Mouse (Mus musculus) intestine, embryonic 16.5 days (tissue): ENCODE data around the gene Pde10a. TPM values are rescaled to one million over a fixed set of nuclear protein-coding genes. Genes with fewer than 3 reads are reported as not detected.

Source experiments
- ATAC-seq: fragments of 200-750 bp; cut with Nextera tagmentation; 2 replicates; pipeline ENCODE4 v1.8.0; 2017; ENCODE audit warnings: moderate TSS enrichment, moderate library complexity
- H3K27ac ChIP-seq: fragments of 300-500 bp; sonication (generic); 2 replicates; pipeline ENCODE4 v1.5.1; 2014; ENCODE audit warnings: mild to moderate bottlenecking, low read length
- H3K27me3 ChIP-seq: fragments of 300-500 bp; sonication (generic); replicated peaks from 2 replicates; pipeline ENCODE4 v1.6.1; 2014; ENCODE audit warnings: low read length, control low read depth, mixed read lengths; ENCODE audit not compliant: control insufficient read depth, insufficient read depth
- H3K36me3 ChIP-seq: fragments of 300-500 bp; sonication (generic); 2 replicates; pipeline ENCODE4 v1.6.1; 2014; ENCODE audit warnings: low read length, control low read depth; ENCODE audit not compliant: control insufficient read depth, insufficient read depth
- H3K4me1 ChIP-seq: fragments of 300-500 bp; sonication (generic); 2 replicates; pipeline ENCODE4 v1.6.1; 2014; ENCODE audit warnings: low read length, control low read depth, mixed read lengths; ENCODE audit not compliant: control insufficient read depth, insufficient read depth
- H3K4me2 ChIP-seq: fragments of 300-500 bp; sonication (generic); 2 replicates; pipeline ENCODE4 v1.6.1; 2014; ENCODE audit warnings: low read depth, low read length, control low read depth
- H3K4me3 ChIP-seq: fragments of 300-500 bp; sonication (generic); 2 replicates; pipeline ENCODE4 v1.5.1; 2014; ENCODE audit warnings: mild to moderate bottlenecking, low read length
- H3K9ac ChIP-seq: fragments of 300-500 bp; sonication (generic); 2 replicates; pipeline ENCODE4 v1.6.1; 2014; ENCODE audit warnings: low read depth, low read length
- H3K9me3 ChIP-seq: fragments of 300-500 bp; sonication (generic); 2 replicates; pipeline ENCODE4 v1.6.1; 2016; ENCODE audit warnings: low read length, control low read depth; ENCODE audit not compliant: control insufficient read depth
- WGBS: fragments of 180-500 bp; shearing (Covaris S2); extraction: QIAGEN DNeasy Blood & Tissue Kit; methylation state at CpG from one replicate; pipeline ENCODE4 v1.1.7; 2014; 5-methylcytosine and 5-hydroxymethylcytosine counted together
- polyA plus RNA-seq: library from polyadenylated mRNA; unstranded; fragments of >200 nt; fragmentation: Nextera tagmentation; extraction: Ambion mirVana; gene quantifications from 2 replicates; pipeline ENCODE4 v1.2.1, GENCODE M21; 2015

The Pde10a gene
- polyA plus RNA-seq, 1 experiment from 2014 or later, result 1.0 TPM

- Histone ChIP-seq H3K4me2 (no peak overlapping the region), H3K27me3 (no peaks in the 10 kb centered on the region), H3K4me3 (no peak overlapping the region), H3K27ac (no peak overlapping the region), H3K36me3 (no peaks in the 10 kb centered on the region), H3K4me1 (no peaks in the 10 kb centered on the region), H3K9ac (no peak overlapping the region), H3K9me3 (no peaks in the 10 kb centered on the region)
- no peak for ATAC-seq
- WGBS, result 76% methylated on average over 11 of the region's 11 CpGs
Observed at GRCm38 (mm10) chr17:8775571-8776161, 250.5 kb downstream of the Pde10a start.

GRCm38 (mm10) chr17:8777710-8778109, 252.5 kb downstream of the Pde10a start:
- Histone ChIP-seq H3K9me3 (no peaks in the 10 kb centered on the region), H3K4me3 (no peak overlapping the region), H3K27me3 (no peaks in the 10 kb centered on the region), H3K4me2 (no peak overlapping the region), H3K9ac (no peak overlapping the region), H3K4me1 (no peaks in the 10 kb centered on the region), H3K36me3 (no peaks in the 10 kb centered on the region), H3K27ac (no peak overlapping the region)
- no peak for ATAC-seq
- WGBS, result 92% methylated on average over 6 of the region's 6 CpGs

GRCm38 (mm10) chr17:8778839-8779238, 253.7 kb downstream of the Pde10a start:
- Histone ChIP-seq H3K27me3 (no peaks in the 10 kb centered on the region), H3K4me2 (no peak overlapping the region), H3K4me3 (no peak overlapping the region), H3K27ac (no peak overlapping the region), H3K4me1 (no peaks in the 10 kb centered on the region), H3K9me3 (no peaks in the 10 kb centered on the region), H3K36me3 (no peaks in the 10 kb centered on the region), H3K9ac (no peak overlapping the region)
- WGBS, result 59% methylated on average over 5 of the region's 5 CpGs
- no peak for ATAC-seq

- WGBS, result 79% methylated on average over 4 of the region's 4 CpGs
Observed at GRCm38 (mm10) chr17:8780484-8780883, 255.3 kb downstream of the Pde10a start.

GRCm38 (mm10) chr17:8781040-8781439, 255.9 kb downstream of the Pde10a start:
- Histone ChIP-seq H3K4me1 (no peaks in the 10 kb centered on the region), H3K27me3 (no peaks in the 10 kb centered on the region), H3K36me3 (no peaks in the 10 kb centered on the region), H3K9ac (no peak overlapping the region), H3K4me2 (no peak overlapping the region), H3K27ac (no peak overlapping the region), H3K9me3 (no peaks in the 10 kb centered on the region), H3K4me3 (no peak overlapping the region)
- no peak for ATAC-seq
- WGBS, result 81% methylated on average over 2 of the region's 2 CpGs

More at GRCm38 (mm10) chr17:8780484-8780883, 255.3 kb downstream of the Pde10a start:
- no peaks in the 10 kb centered on the region for H3K4me1 ChIP-seq
- no peaks in the 10 kb centered on the region for H3K9me3 ChIP-seq
- no peak overlapping the region for H3K4me3 ChIP-seq
- H3K27me3 ChIP-seq, result no peaks in the 10 kb centered on the region
- no peaks in the 10 kb centered on the region for H3K36me3 ChIP-seq
- ATAC-seq, result no peak
- H3K27ac ChIP-seq, result no peak overlapping the region
- H3K4me2 ChIP-seq, result no peak overlapping the region
- no peak overlapping the region for H3K9ac ChIP-seq

GRCm38 (mm10) chr17:8781576-8781975, 256.4 kb downstream of the Pde10a start:
- H3K4me1 ChIP-seq, result no peaks in the 10 kb centered on the region
- H3K27me3 ChIP-seq, result no peaks in the 10 kb centered on the region
- no peak overlapping the region for H3K9ac ChIP-seq
- no peak overlapping the region for H3K4me2 ChIP-seq
- H3K27ac ChIP-seq, result no peak overlapping the region
- H3K36me3 ChIP-seq, result no peaks in the 10 kb centered on the region
- H3K4me3 ChIP-seq, result no peak overlapping the region
- WGBS, result 85% methylated on average over 1 of the region's 1 CpGs
- ATAC-seq, result no peak
- no peaks in the 10 kb centered on the region for H3K9me3 ChIP-seq

- no peak for ATAC-seq
- Histone ChIP-seq H3K4me2 (no peak overlapping the region), H3K27ac (no peak overlapping the region), H3K27me3 (no peaks in the 10 kb centered on the region), H3K36me3 (no peaks in the 10 kb centered on the region), H3K9ac (no peak overlapping the region), H3K4me1 (no peaks in the 10 kb centered on the region), H3K4me3 (no peak overlapping the region), H3K9me3 (no peaks in the 10 kb centered on the region)
- WGBS, result 90% methylated on average over 6 of the region's 6 CpGs
Observed at GRCm38 (mm10) chr17:8785908-8786307, 260.7 kb downstream of the Pde10a start.

GRCm38 (mm10) chr17:8786484-8786883, 261.3 kb downstream of the Pde10a start:
- no peak for ATAC-seq
- no peaks in the 10 kb centered on the region for H3K9me3 ChIP-seq
- no peaks in the 10 kb centered on the region for H3K36me3 ChIP-seq
- H3K4me3 ChIP-seq, result no peak overlapping the region
- H3K4me1 ChIP-seq, result no peaks in the 10 kb centered on the region
- no peak overlapping the region for H3K4me2 ChIP-seq
- no peak overlapping the region for H3K27ac ChIP-seq
- H3K9ac ChIP-seq, result no peak overlapping the region
- 84% methylated on average over 4 of the region's 4 CpGs for WGBS
- no peaks in the 10 kb centered on the region for H3K27me3 ChIP-seq

GRCm38 (mm10) chr17:8787762-8788161, 262.6 kb downstream of the Pde10a start:
- Histone ChIP-seq H3K9me3 (no peaks in the 10 kb centered on the region), H3K27ac (no peak overlapping the region), H3K4me1 (no peaks in the 10 kb centered on the region), H3K4me3 (no peak overlapping the region), H3K9ac (no peak overlapping the region), H3K27me3 (no peaks in the 10 kb centered on the region), H3K4me2 (no peak overlapping the region), H3K36me3 (no peaks in the 10 kb centered on the region)
- WGBS, result 68% methylated on average over 8 of the region's 8 CpGs
- no peak for ATAC-seq

- WGBS, result 75% methylated on average over 4 of the region's 4 CpGs
- no peak overlapping the region for H3K4me3 ChIP-seq
Observed at GRCm38 (mm10) chr17:8791561-8791960, 266.4 kb downstream of the Pde10a start.

More at GRCm38 (mm10) chr17:8791561-8791960, 266.4 kb downstream of the Pde10a start:
- Histone ChIP-seq H3K9me3 (no peaks in the 10 kb centered on the region), H3K27me3 (no peaks in the 10 kb centered on the region; the same call in 1 of the 2 replicates), H3K36me3 (no peaks in the 10 kb centered on the region), H3K4me1 (no peaks in the 10 kb centered on the region), H3K9ac (no peak overlapping the region), H3K4me2 (no peak overlapping the region), H3K27ac (no peak overlapping the region)
- ATAC-seq, result no peak
